Mouse (Mus musculus) megakaryocyte, embryonic 14.5 days (primary cell): ENCODE measurements around the gene Efna2. TPM values are rescaled to one million over a fixed set of nuclear protein-coding genes. Genes with fewer than 3 reads are reported as not detected.

Source experiments
- H3K27me3 ChIP-seq: replicated peaks from 2 replicates; pipeline ENCODE3; 2012; ENCODE audit warnings: inconsistent platforms
- H3K36me3 ChIP-seq: replicated peaks from 2 replicates; pipeline ENCODE3; 2012; ENCODE audit warnings: low read length, inconsistent platforms, mixed read lengths
- H3K4me1 ChIP-seq: 2 replicates; pipeline ENCODE4 v1.6.1; 2012; ENCODE audit warnings: inconsistent platforms
- H3K4me3 ChIP-seq: replicated peaks from 2 replicates; pipeline ENCODE3; 2012; ENCODE audit warnings: moderate library complexity, mild to moderate bottlenecking, inconsistent platforms
- H3K9me3 ChIP-seq: 2 replicates; pipeline ENCODE4 v1.6.1; 2012; ENCODE audit warnings: inconsistent platforms
- FLI1 ChIP-seq: IDR thresholded peaks from 2 replicates; pipeline ENCODE4 v1.6.1; 2012; ENCODE audit warnings: low read length, inconsistent platforms, mixed read lengths
- GATA1 ChIP-seq: IDR thresholded peaks from 3 replicates; pipeline ENCODE4 v1.6.1; 2012; ENCODE audit warnings: mixed read lengths, low read length, inconsistent platforms, borderline replicate concordance
- polyA plus RNA-seq: library from polyadenylated mRNA; stranded (reverse); fragments of >175 nt; gene quantifications from 2 replicates; pipeline ENCODE4 v1.2.3, GENCODE M21; 2012; ENCODE audit warnings: low replicate concordance; ENCODE audit not compliant: insufficient read depth

Gene Efna2
- polyA plus RNA-seq, 1 experiment: 0.79 TPM

DNA sequence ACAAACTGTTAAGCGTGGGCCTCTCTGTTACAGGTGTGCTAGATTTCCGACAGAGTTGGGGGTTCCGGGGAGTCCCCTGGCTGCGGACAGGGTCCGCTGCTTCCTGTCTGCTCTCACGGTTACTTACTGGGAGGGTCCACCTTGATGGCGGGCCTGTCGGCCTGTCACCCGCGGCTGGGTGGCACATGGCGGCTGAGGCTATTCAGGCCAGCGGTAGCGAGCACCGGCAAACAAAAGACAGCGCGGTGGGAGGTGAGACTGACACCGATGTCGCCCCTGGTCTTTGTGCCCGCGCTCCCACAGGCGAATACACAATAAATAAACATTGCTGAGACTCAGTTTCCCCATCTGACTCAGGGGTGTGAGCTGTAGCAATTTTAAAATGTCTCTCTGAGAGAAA is 10.7 kb downstream of the Efna2 start:
- TF ChIP-seq GATA1 (no peak), FLI1 (no peak)
- H3K4me1 ChIP-seq: peaks cover 46% of the 10 kb centered on the region
- H3K36me3 ChIP-seq: no peaks in the 10 kb centered on the region
- H3K9me3 ChIP-seq: no peaks in the 10 kb centered on the region
- peak overlapping the region; percentile 83 for H3K4me3 ChIP-seq
- H3K27me3 ChIP-seq: peaks cover 96% of the 10 kb centered on the region

DNA sequence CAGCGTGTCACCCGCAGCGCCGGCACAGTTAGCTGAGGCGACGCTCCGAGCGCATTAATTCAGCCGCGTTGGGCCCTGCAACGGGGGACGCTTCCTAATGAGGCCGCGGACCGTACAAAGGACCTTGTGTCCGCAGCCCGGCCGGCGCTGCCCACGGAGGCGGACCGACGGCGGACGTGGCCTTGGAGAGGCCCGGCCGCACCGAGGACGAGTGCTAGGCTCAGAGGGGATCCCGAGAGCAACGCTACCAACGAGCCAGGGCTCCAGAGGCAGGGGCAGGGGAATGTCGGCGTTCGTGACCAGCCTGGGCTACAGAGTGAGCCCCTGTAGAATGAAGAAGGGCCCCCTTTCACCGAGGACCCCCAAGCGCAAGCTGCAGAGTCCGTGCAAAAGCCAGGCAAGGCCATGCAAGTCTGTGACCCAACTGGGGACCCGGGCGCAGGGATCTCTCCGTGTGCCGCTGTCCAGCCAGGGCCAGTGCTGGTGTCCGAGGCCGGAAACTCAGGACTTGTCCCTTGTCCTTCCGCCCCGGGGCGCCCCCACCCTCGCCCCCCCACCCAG is 11.3 kb downstream of the Efna2 start:
- H3K9me3 ChIP-seq: no peaks in the 10 kb centered on the region
- TF ChIP-seq GATA1 (no peak), FLI1 (no peak)
- peak overlapping the region; percentile 83 for H3K4me3 ChIP-seq
- H3K27me3 ChIP-seq: peaks cover 94% of the 10 kb centered on the region
- no peaks in the 10 kb centered on the region for H3K36me3 ChIP-seq
- peaks cover 45% of the 10 kb centered on the region for H3K4me1 ChIP-seq

- H3K36me3 ChIP-seq: no peaks in the 10 kb centered on the region
- peaks cover 85% of the 10 kb centered on the region for H3K27me3 ChIP-seq
- peaks cover 37% of the 10 kb centered on the region for H3K4me1 ChIP-seq
- no peaks in the 10 kb centered on the region for H3K9me3 ChIP-seq
- TF ChIP-seq FLI1: no peak
- TF ChIP-seq GATA1: no peak
- H3K4me3 ChIP-seq: no peak overlapping the region
These were observed 14.7 kb downstream of the Efna2 start for GRCm38 (mm10) chr10:80193976-80194375.

GRCm38 (mm10) chr10:80194441-80194840 is 15.2 kb downstream of the Efna2 start:
- no peak for TF ChIP-seq FLI1
- no peak for TF ChIP-seq GATA1
- Histone ChIP-seq H3K4me3 (no peak overlapping the region), H3K4me1 (peaks cover 38% of the 10 kb centered on the region), H3K36me3 (no peaks in the 10 kb centered on the region), H3K9me3 (no peaks in the 10 kb centered on the region), H3K27me3 (peaks cover 82% of the 10 kb centered on the region)

GRCm38 (mm10) chr10:80196167-80196566 is 16.9 kb downstream of the Efna2 start:
- H3K36me3 ChIP-seq: no peaks in the 10 kb centered on the region
- H3K9me3 ChIP-seq: no peaks in the 10 kb centered on the region
- H3K4me1 ChIP-seq: peaks cover 32% of the 10 kb centered on the region
- H3K27me3 ChIP-seq: peaks cover 79% of the 10 kb centered on the region
- TF ChIP-seq FLI1 (no peak), GATA1 (no peak)
- no peak overlapping the region for H3K4me3 ChIP-seq

GRCm38 (mm10) chr10:80196778-80197581 is 17.7 kb downstream of the Efna2 start:
- Histone ChIP-seq H3K4me1 (peaks cover 26% of the 10 kb centered on the region), H3K27me3 (peaks cover 75% of the 10 kb centered on the region), H3K4me3 (no peak overlapping the region), H3K36me3 (no peaks in the 10 kb centered on the region), H3K9me3 (no peaks in the 10 kb centered on the region)
- TF ChIP-seq GATA1 (no peak), FLI1 (no peak)

GRCm38 (mm10) chr10:80199440-80200008 is 20.2 kb downstream of the Efna2 start:
- peaks cover 13% of the 10 kb centered on the region for H3K4me1 ChIP-seq
- TF ChIP-seq FLI1 (no peak), GATA1 (no peak)
- no peak overlapping the region for H3K4me3 ChIP-seq
- no peaks in the 10 kb centered on the region for H3K9me3 ChIP-seq
- peaks cover 65% of the 10 kb centered on the region for H3K27me3 ChIP-seq
- H3K36me3 ChIP-seq: no peaks in the 10 kb centered on the region

DNA sequence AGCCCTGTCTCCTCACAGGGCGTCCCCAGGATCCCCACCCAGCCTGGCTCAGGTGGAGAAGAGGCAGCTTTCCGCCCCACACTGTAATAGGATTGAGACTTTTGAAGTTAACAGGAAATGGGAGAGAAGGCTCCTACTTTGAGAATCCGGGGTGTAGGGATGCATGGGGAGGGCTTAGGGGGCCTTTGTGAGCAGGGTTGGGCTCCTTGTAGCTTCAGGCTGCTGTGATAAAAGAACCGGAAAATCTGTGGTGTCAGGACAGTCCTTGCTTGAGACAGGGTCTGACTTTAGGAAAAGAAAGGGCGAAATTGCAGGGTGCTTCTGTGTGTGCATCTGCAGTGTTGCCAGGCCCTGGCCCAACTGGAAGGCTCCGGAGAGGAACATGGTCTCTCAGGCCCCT is 21.2 kb downstream of the Efna2 start:
- TF ChIP-seq GATA1 (no peak), FLI1 (no peak)
- H3K4me1 ChIP-seq: peaks cover 13% of the 10 kb centered on the region
- no peaks in the 10 kb centered on the region for H3K9me3 ChIP-seq
- H3K4me3 ChIP-seq: no peak overlapping the region
- H3K36me3 ChIP-seq: no peaks in the 10 kb centered on the region
- H3K27me3 ChIP-seq: peaks cover 69% of the 10 kb centered on the region

DNA sequence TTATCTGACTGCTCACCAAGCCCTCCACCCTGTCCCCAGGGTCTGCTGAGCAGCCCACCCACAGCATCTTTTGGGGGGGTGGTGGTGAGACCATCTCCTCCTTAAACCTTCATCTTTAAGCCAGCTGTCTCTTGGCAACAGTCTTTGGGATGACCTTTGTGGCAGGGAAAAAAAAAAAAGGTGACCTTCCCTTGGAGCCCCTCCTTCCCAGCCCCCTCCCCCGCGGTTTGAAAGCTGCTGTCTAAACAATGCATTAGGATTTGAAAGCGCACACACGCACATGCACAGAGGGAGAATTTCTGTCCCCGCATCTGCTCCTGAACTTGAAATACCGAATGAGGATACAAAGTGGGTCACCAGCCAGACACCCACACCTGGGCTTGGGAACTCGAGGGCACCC is 24.8 kb downstream of the Efna2 start:
- no peak for TF ChIP-seq GATA1
- no peak for TF ChIP-seq FLI1
- H3K36me3 ChIP-seq: no peaks in the 10 kb centered on the region
- peaks cover 71% of the 10 kb centered on the region for H3K27me3 ChIP-seq

GRCm38 (mm10) chr10:80207201-80207600 is 27.9 kb downstream of the Efna2 start:
- TF ChIP-seq FLI1 (no peak), GATA1 (no peak)
- peaks cover 63% of the 10 kb centered on the region for H3K27me3 ChIP-seq
- no peaks in the 10 kb centered on the region for H3K9me3 ChIP-seq

More for the DNA sequence above, 24.8 kb downstream of the Efna2 start:
- peaks cover 13% of the 10 kb centered on the region for H3K4me1 ChIP-seq
- no peak overlapping the region for H3K4me3 ChIP-seq
- no peaks in the 10 kb centered on the region for H3K9me3 ChIP-seq

More at GRCm38 (mm10) chr10:80207201-80207600, 27.9 kb downstream of the Efna2 start:
- Histone ChIP-seq H3K4me3 (no peak overlapping the region), H3K36me3 (no peaks in the 10 kb centered on the region), H3K4me1 (peaks cover 10% of the 10 kb centered on the region)
